Mouse (Mus musculus): ENCODE data around the gene Gm853.

DNA sequence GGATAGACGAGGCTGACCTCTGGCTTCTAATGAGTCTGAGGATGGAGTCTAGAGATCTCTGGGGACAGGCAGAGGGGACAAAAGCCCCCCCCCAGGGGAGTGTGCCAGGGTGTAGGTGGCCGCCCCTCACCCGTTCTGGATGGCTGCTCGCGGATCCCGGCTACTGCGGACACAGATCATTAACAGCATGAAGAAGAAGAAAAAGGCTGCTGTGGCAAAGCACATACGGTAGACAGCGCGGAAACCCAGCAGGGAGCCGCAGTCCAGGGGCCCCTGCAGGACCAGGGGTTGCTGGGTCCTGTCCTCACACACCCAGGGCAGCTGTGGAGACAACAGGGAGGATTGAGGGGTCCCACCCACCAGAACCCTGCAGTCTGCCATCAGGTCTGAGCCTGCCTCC, 41.9 kb upstream of the Gm853 start:
- TF ChIP-seq CTCF (conservative IDR thresholded peaks at IDR 0.05; ENCODE audit: low read length) (no peak), NANOG (IDR thresholded peaks at IDR 0.05; ENCODE audit: borderline replicate concordance, low read length) (no peak), POU5F1 (IDR thresholded peaks at IDR 0.05; ENCODE audit: borderline replicate concordance, low read length) (no peak)

Measured in E14TG2a.4 (cell line).